Mouse (Mus musculus) intestine, embryonic 15.5 days (tissue): ENCODE data around the gene Gm3371. TPM values are rescaled to one million over a fixed set of nuclear protein-coding genes. Genes with fewer than 3 reads are reported as not detected.
"Not testable (repeated sequence)": the region's sequence is repeated elsewhere in the genome, so short reads cannot be mapped to it uniquely, and the experiment has no call there.

Experiments used
- ATAC-seq: fragments of 200-750 bp; cut with Nextera tagmentation; 2 replicates; pipeline ENCODE4 v1.8.0; 2017; ENCODE audit warnings: moderate TSS enrichment, moderate library complexity
- H3K27ac ChIP-seq: fragments of 300-500 bp; sonication (generic); 2 replicates; pipeline ENCODE4 v1.5.1; 2015; ENCODE audit warnings: mild to moderate bottlenecking, inconsistent platforms
- H3K27me3 ChIP-seq: fragments of 300-500 bp; sonication (generic); replicated peaks from 2 replicates; pipeline ENCODE4 v1.6.1; 2015; ENCODE audit warnings: inconsistent platforms
- H3K36me3 ChIP-seq: fragments of 300-500 bp; sonication (generic); 2 replicates; pipeline ENCODE4 v1.6.1; 2015; ENCODE audit warnings: inconsistent platforms
- H3K4me1 ChIP-seq: fragments of 300-500 bp; sonication (generic); replicated peaks from 2 replicates; pipeline ENCODE4 v1.6.1; 2015; ENCODE audit warnings: inconsistent platforms
- H3K4me2 ChIP-seq: fragments of 300-500 bp; sonication (generic); replicated peaks from 2 replicates; pipeline ENCODE4 v1.6.1; 2015; ENCODE audit warnings: mild to moderate bottlenecking, inconsistent platforms
- H3K4me3 ChIP-seq: fragments of 300-500 bp; sonication (generic); replicated peaks from 2 replicates; pipeline ENCODE4 v1.5.1; 2015; ENCODE audit warnings: inconsistent platforms
- H3K9ac ChIP-seq: fragments of 300-500 bp; sonication (generic); 2 replicates; pipeline ENCODE4 v1.6.1; 2015; ENCODE audit warnings: inconsistent platforms
- H3K9me3 ChIP-seq: fragments of 300-500 bp; sonication (generic); 2 replicates; pipeline ENCODE4 v1.6.1; 2016; ENCODE audit warnings: inconsistent platforms
- WGBS: fragments of 180-500 bp; shearing (Covaris S2); methylation state at CpG from one replicate; pipeline ENCODE4 v1.1.7; 2015; 5-methylcytosine and 5-hydroxymethylcytosine counted together
- polyA plus RNA-seq: library from polyadenylated mRNA; unstranded; fragments of >200 nt; fragmentation: Nextera tagmentation; extraction: Ambion mirVana; gene quantifications from 2 replicates; pipeline ENCODE4 v1.2.1, GENCODE M21; 2015

Gm3371 gene
- not detected in 2 replicates for polyA plus RNA-seq

DNA sequence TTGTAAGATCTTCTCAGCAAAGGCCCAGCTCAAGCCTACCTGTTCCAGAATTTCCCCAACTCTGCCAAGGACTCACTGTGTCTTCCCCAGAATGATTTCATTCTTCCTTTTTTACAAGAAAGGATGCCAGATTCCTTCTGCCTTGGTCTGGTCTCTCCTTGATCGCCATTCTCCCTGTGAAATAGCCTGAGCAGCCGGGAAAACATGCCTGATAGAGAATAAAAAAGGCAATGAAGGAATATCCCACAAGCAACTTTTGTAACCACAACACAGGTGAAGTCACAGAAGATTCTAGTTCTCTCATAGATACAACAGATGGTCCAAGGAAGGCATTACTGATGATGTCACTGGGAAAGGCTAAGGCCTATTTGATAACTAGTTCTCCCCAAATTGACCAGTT is at the start of gene Gm3371:
TSS of gene Gm3371 (minus strand) at position 101 of the 400 bp plus-strand sequence.
- H3K4me2 ChIP-seq, H3K9me3 ChIP-seq, H3K27ac ChIP-seq, ATAC-seq, H3K4me1 ChIP-seq, H3K9ac ChIP-seq, H3K27me3 ChIP-seq, H3K4me3 ChIP-seq, H3K36me3 ChIP-seq: not testable (repeated sequence)
- no CpG with 5 or more reads among the region's 2 CpGs for WGBS

DNA sequence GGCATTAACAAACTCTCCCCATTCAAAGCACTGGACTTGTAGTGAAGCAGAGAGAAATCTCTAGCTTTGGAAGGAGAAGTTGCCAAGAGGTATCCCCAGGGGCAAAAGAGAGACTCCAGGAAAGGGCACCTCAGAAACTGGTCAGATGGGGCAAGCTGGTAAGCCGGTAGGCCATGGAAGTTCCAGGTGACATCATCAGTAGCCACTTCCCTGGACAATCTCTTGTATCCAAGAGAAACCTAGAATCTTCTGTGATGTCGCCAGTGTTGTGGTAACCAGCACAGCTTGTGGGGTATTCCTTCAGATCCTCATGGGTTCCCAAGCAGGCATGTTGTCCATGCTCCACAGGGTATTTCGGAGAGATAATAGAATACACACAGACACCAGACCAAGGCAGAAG is 22.8 kb upstream of the Gm3371 start, which contains the start of gene Gm8232:
TSS of gene Gm8232 (plus strand) at position 301 of the 400 bp plus-strand sequence.
- H3K9me3 ChIP-seq, H3K27me3 ChIP-seq, H3K36me3 ChIP-seq, ATAC-seq, H3K4me1 ChIP-seq, H3K9ac ChIP-seq, H3K27ac ChIP-seq, H3K4me3 ChIP-seq, H3K4me2 ChIP-seq: not testable (repeated sequence)
- WGBS = 94% methylated on average over 3 of the region's 3 CpGs

DNA sequence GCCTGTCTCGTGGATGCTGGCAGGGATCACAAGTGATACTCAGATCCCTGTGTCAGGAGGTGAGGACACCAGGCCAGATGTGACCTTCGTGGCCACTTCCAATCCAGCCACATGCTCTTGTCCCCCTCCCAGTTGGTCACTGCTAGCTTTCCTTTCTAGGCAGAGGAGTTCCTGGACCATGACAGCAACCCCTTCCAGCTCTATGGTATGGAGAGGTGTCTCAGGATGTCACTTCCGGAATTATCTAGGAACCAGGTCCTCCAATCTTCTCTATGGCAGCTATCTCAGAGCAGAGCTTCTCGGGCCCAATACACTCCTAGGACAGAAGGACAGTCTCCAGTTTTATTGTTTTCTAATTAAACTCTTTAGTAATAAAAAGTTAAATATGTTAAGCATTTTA is 26.3 kb downstream of the Gm3371 start:
- H3K9me3 ChIP-seq, ATAC-seq, H3K27me3 ChIP-seq, H3K4me1 ChIP-seq, H3K27ac ChIP-seq, H3K9ac ChIP-seq, H3K36me3 ChIP-seq, H3K4me3 ChIP-seq, H3K4me2 ChIP-seq: not testable (repeated sequence)
- 64% methylated on average over 4 of the region's 4 CpGs for WGBS

DNA sequence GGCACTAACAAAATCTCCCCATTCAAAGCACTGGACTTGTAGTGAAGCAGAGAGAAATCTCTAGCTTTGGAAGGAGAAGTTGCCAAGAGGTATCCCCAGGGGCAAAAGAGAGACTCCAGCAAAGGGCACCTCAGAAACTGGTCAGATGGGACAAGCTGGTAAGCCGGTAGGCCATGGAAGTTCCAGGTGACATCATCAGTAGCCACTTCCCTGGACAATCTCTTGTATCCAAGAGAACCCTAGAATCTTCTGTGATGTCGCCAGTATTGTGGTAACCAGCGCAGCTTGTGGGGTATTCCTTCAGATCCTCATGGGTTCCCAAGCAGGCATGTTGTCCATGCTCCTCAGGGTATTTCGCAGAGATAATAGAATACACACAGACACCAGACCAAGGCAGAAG is 45.4 kb downstream of the Gm3371 start, which contains the start of gene Gm8229:
TSS of gene Gm8229 (plus strand) at position 301 of the 400 bp plus-strand sequence.
- H3K9ac ChIP-seq, H3K27ac ChIP-seq, H3K4me3 ChIP-seq, ATAC-seq, H3K27me3 ChIP-seq, H3K4me2 ChIP-seq, H3K4me1 ChIP-seq, H3K9me3 ChIP-seq, H3K36me3 ChIP-seq: not testable (repeated sequence)
- WGBS = 85% methylated on average over 4 of the region's 4 CpGs

DNA sequence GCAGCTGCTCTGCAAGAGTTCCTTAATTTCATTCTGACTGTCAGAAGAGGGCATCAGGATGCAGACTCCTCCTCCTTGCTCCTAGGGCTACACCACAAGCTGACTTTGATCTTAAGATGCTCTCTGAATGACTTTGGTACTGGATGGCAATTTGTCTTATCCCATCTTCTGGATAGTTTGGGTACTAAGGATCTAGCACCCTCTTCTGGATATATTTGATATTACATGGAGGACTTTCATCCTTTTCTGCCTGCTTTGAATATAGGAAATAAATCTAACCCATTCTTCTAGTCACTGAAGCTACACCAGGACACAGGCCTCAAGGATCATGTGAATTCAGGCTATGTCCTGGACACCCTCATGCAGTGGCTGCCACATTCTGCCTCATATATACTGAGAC is 48.2 kb downstream of the Gm3371 start:
- not testable (repeated sequence) for H3K4me3 ChIP-seq, H3K4me1 ChIP-seq, H3K27ac ChIP-seq, H3K4me2 ChIP-seq, H3K36me3 ChIP-seq, H3K9me3 ChIP-seq, H3K27me3 ChIP-seq, ATAC-seq, H3K9ac ChIP-seq

DNA sequence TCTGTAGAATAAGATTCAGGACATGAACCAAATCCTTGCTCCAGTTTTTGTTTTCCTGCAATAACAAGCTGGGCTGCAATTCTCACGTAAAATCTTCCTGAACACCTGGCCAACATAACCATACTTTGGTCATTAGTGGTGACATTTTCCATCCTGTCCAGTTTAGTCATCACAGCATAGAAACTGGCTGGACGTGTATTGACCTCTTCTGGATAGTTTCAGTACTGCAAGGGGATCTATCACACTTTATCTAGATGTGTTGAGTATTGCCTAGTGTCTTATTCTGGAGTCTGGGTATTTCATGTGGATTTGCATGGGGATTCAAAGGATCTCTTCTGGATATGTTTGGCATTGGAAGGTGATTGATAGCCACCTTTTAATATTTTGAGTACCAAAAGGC is 49.1 kb downstream of the Gm3371 start:
- not testable (repeated sequence) for H3K27me3 ChIP-seq, H3K27ac ChIP-seq, H3K4me1 ChIP-seq, ATAC-seq, H3K4me3 ChIP-seq, H3K9me3 ChIP-seq, H3K9ac ChIP-seq, H3K4me2 ChIP-seq, H3K36me3 ChIP-seq
- 28% methylated on average over 2 of the region's 2 CpGs for WGBS

Other genes with a start within 250 kb of the Gm3371 start
- gene Gm8212, start 213.0 kb downstream of the Gm3371 start, polyA plus RNA-seq = not detected in 2 replicates
- gene 4930503E14Rik, start 197.4 kb downstream of the Gm3371 start, polyA plus RNA-seq = not detected in 2 replicates
- gene Gm8220, start 125.1 kb downstream of the Gm3371 start, polyA plus RNA-seq = not detected in 2 replicates
- not detected in 2 replicates for gene Gm5930, start 72.1 kb downstream of the Gm3371 start, polyA plus RNA-seq
- not detected in 2 replicates for gene Gm8229, start 45.3 kb downstream of the Gm3371 start, polyA plus RNA-seq
- not detected in 2 replicates for gene Gm8232, start 22.9 kb upstream of the Gm3371 start, polyA plus RNA-seq
- gene BC061237, start 81.8 kb upstream of the Gm3371 start, polyA plus RNA-seq = not detected in 2 replicates
- gene Gm17093, start 107.6 kb upstream of the Gm3371 start, polyA plus RNA-seq = not detected in 2 replicates
- not detected in 2 replicates for gene Gm8247, start 172.5 kb upstream of the Gm3371 start, polyA plus RNA-seq
- not detected in 2 replicates for gene Gm5624, start 217.2 kb upstream of the Gm3371 start, polyA plus RNA-seq